Mouse (Mus musculus) MEL-GATA-1-ER (cell line): ENCODE results near the gene Zmiz1.

ENCODE experiments used
- DNase-seq: peaks from one replicate; pipeline ENCODE4 v3.0.0-alpha.2; 2012; ENCODE audit warnings: low read depth; ENCODE audit errors: extremely low read depth

Gene Zmiz1

GRCm38 (mm10) chr14:25587487-25588001 is 128.6 kb downstream of the Zmiz1 start:
- no peak for DNase-seq

- no peak for DNase-seq
Measured at GRCm38 (mm10) chr14:25588156-25588555, 129.2 kb downstream of the Zmiz1 start.

DNA sequence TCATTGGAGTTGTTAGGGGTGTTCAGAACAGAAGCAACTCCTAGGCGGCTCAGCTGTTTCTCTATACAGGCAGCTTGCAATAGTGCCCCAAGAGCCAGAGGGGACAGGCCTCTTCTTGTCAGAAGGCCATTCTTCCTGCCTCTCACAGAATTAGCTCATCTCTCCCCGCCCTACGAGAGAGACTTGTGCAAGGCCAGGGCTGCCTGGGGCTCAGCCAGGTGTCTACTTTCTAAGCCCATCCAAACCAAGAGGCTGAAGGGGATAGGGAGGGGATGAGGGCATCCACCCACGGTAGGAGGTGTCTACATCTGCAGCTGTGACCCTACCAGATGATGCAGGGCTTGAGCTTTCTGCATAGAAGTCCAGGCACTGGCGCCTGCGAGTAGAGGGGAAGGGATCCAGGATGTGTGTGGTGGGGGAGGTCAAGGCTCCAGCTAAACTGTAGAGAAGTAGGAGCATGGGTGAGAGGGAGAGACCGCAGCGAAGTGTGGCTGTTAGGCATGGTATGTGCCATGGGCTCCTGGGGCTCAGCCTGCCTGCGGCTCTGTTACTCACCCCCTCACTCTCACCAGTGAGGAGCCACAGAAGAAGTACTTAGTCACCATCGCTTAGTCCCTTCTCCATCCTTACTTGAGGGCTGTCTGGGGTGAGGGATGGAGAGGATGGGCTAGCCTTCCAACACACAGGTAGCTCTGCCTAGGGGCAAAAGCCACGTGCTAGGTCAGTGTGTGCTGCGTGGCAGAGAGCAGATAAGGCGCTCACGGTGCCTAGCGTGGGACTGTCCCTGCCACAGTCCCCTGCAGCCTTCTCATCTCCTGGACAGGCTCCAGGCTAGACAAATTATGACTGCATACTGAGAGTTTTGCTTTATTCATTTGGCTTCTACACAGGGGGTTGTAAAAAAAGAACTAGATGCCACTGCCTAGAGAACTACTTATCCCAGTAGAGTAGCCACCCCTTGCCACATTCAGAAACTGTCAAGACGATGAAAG is 130.3 kb downstream of the Zmiz1 start:
- DNase-seq: no peak

- no peak for DNase-seq
Measured at GRCm38 (mm10) chr14:25591000-25591399, 132.0 kb downstream of the Zmiz1 start.

- no peak for DNase-seq
Measured at GRCm38 (mm10) chr14:25591426-25591825, 132.4 kb downstream of the Zmiz1 start.

DNA sequence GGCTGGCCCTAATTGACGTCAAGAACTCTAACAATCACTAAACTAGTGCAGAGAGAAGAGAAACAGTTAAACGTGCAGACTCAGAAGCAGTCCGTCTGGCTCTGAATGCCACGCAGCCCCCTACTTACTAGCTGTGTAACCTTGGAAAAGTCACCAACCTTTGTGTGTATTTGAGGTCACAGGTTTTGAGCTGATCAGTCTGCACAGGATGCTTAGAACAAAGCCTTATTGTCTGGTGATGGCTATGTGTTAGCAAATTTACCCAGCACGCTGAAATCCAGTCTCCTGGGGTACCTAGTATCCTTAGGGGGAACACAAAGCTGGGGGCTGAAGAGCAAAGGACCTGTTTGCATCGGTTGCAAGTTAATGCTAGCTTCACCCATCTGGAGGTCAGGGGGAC is 133.5 kb downstream of the Zmiz1 start:
- DNase-seq: no peak

DNA sequence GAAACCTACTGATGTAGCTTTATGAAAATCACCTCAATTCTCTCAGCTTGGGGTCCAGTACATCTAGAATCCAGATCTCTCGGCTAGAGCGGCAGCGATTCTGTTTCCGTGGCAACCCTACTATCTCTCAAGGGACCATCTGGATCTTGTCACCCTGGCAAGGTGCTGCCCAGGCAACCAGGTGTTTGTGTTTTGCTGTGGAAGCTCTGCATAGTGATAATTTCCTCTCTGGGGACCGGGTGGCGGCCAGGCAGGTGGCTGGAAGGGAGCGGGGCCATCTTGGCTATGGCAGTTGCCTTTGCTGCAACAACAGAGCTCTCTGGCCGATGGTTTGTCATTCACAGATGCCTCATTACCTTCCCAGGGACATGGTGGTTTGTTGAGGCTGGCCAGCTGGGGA is 134.9 kb downstream of the Zmiz1 start:
- DNase-seq: no peak

DNA sequence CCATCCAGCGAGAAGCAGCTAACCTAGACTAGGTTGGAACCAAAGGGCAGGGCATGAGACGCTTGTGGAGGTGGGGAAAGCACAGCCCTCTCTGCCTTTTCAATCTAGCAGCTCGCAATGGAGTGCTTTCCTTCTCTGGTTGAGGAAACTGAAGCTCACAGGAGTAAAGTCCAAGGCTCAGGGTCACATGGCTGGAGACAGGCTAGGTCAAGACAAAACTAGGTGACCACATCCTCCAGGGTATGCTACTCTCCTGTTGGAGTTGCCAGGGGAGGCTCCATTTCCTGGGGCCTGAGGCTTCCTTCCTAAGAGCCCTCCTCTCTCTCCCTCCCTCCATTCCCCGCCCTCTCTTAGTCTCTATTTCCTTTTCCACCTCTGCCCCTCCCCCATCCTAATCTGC is 135.6 kb downstream of the Zmiz1 start:
- DNase-seq: no peak

- no peak for DNase-seq
Measured at GRCm38 (mm10) chr14:25598960-25599359, 140.0 kb downstream of the Zmiz1 start.

DNA sequence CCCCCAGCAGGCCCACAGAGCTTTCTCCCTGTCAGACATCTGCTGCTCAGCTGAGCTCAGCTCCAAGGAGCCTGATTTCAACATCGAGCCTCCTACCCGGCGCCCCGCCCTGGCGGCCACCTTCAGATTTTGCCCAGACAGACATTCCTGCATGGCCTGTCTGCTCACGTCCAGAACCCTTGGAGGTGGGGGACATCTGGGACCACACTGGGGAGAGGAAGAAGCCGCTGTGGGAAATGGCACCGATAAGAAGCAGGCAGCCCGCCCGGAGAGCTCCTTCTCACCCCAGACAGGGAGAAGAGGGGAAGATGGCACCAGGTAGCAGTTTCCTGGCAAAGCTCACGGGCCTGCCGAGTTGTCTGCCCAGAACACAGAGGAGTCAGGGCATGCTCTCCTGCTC is 140.9 kb downstream of the Zmiz1 start:
- no peak for DNase-seq

DNA sequence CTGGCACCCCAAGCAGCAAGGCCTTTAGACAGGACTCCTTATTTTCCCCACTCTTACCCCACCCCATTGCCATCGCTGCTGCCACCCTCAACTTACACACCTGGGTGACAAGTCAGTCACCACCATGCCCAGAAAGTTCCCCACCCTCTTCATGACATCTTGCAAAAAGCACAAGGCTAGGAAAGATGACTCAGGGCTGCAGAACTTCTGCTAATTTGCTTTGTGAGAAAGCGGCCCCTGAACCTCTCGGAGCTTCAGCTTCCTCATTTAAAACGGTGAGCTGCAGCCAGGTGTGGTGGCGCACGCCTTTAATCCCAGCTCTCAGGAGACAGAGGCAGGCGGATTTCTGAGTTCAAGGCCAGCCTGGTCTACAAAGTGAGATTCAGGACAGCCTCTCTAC is 141.4 kb downstream of the Zmiz1 start:
- peak; percentile 0 for DNase-seq

DNA sequence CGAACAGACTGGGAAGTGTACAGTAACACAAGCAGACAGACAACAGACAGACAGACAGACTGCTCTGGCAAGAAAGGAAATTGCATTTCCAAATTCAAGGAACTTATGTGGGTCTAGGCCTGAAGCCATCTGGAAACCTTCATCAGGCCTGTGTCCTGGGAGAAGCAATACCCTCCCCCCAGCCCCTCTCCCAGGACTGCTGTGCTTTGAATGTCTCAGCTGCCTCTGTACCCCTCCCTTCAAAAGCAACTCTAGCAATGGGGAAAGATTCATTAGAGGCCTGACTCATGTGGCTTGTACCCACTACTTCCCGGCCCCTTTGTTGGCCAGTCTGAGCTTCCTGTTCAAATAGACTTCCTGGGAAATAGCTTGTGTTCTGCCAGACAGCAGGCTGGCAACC is 142.0 kb downstream of the Zmiz1 start:
- DNase-seq: no peak

GRCm38 (mm10) chr14:25602018-25602417 is 143.0 kb downstream of the Zmiz1 start:
- DNase-seq: no peak

DNA sequence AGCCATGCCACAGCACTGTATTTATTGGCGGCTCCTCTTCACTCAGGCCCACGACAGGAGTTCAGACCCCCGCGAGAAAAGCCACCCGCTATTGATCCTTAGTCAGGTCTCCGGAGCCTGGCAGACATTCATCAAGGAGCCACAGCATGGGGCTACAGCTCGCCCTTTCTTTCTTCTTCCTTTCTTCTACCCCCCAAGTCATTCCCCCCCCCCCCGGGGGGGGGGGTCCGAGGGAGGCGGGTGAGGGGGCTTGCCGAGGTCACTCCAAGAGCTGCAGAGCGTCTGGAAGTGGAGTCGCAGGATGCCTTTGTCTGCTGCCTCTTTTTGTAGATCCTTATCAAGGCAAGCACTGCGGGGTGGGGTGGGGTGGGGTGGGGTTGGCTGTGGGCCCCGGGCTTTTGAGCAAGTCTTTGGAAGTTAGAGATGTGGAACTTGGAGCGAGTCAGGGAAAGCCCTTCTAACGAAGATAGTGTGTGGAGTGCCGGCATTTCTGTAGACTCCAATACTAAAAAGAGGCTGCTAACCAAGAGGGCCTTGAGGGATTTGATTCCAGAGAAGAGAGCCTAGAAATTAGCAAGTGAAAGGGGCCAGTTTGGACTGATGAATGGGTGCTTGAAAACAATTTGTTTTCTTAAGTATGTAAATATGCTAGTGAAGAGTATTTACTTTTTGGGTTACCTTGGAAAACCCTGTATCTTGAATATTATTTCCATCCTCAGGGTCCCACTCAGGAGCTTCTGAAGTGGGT is 145.6 kb downstream of the Zmiz1 start:
- DNase-seq: no peak

GRCm38 (mm10) chr14:25606372-25607140 is 147.6 kb downstream of the Zmiz1 start:
- DNase-seq: no peak

GRCm38 (mm10) chr14:25607141-25607967 is 148.4 kb downstream of the Zmiz1 start:
- no peak for DNase-seq

- DNase-seq: no peak
Measured at GRCm38 (mm10) chr14:25607968-25608491, 149.0 kb downstream of the Zmiz1 start.

- no peak for DNase-seq
Measured at GRCm38 (mm10) chr14:25608618-25609017, 149.6 kb downstream of the Zmiz1 start.

GRCm38 (mm10) chr14:25609355-25609754 is 150.4 kb downstream of the Zmiz1 start:
- no peak for DNase-seq
